Mouse (Mus musculus) gastrocnemius, adult 2 months (tissue): ENCODE data around the gene Rai14. TPM values are rescaled to one million over a fixed set of nuclear protein-coding genes. Genes with fewer than 3 reads are reported as not detected.

Experiments
- DNase-seq: peaks from one replicate; pipeline ENCODE4 v3.0.0; 2022
- H3K27ac ChIP-seq: fragments of 200-600 bp; 2 replicates; pipeline ENCODE4 v1.8.1; 2022; ENCODE audit warnings: mild to moderate bottlenecking
- H3K4me3 ChIP-seq: fragments of 200-600 bp; 2 replicates; pipeline ENCODE4 v1.8.1; 2022; ENCODE audit warnings: mild to moderate bottlenecking, moderate library complexity
- CTCF ChIP-seq: fragments of 200-600 bp; IDR thresholded peaks from 2 replicates; pipeline ENCODE4 v1.8.1; 2022; ENCODE audit warnings: antibody characterized with exemption, mild to moderate bottlenecking, moderate library complexity
- intact Hi-C: fragments of 180-260 bp; cut with DNase I; formaldehyde crosslinking; loops from one replicate; pipeline ENCODE4 v1.15.1; 2025
- total RNA-seq, 2 experiments: library from RNA; stranded (reverse); gene quantifications; 2 replicates each; pipeline ENCODE4 v1.2.3; 2021

Gene Rai14
- total RNA-seq, 2 experiments from 2014 or later, result 3.6 to 4.0 TPM

DNA sequence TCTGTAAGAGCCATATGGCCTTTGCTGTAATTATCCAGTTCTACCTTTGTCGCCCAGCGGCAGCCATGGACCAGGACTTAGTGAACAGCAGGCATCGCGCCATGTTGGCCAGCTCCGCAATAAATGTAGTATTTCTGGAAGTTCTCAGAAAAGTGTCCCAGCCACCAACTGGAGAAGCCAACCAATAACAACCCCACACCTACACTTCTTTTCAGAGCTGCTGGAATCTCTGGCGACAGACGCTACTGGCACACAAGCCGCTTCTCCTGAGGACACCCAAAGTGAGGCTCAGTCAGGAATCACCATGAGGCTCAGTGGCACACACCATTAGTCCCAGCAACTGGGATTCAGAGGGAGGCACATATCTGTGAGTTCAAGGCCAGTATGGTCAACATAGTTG is 82.4 kb downstream of the Rai14 start:
- Histone ChIP-seq H3K4me3 (no peak overlapping the region), H3K27ac (no peak overlapping the region)
- no peak for TF ChIP-seq CTCF
- intact Hi-C loops, result no loop called here
- no peak for DNase-seq

DNA sequence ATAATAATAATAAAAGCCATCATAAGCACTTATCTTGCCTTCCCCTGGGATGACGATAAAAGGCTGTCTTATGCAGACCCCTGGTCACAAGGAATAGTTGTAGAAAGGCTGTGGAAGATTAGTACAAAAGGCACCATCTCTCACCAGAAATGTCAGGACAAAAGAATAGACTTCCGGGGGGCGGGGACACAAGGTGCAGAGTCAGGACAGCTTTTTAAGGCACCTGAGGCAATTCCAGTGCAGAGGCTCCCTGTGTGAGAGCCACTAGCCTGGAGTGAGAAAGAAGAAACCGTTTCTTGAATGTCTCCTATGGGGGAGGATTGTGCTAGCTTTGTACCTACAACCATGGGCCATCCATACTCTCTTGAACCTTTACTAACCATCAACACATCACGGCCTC is 82.9 kb downstream of the Rai14 start:
- no peak for TF ChIP-seq CTCF
- no peak overlapping the region for H3K4me3 ChIP-seq
- no peak overlapping the region for H3K27ac ChIP-seq
- intact Hi-C loops, result no loop called here
- no peak for DNase-seq

DNA sequence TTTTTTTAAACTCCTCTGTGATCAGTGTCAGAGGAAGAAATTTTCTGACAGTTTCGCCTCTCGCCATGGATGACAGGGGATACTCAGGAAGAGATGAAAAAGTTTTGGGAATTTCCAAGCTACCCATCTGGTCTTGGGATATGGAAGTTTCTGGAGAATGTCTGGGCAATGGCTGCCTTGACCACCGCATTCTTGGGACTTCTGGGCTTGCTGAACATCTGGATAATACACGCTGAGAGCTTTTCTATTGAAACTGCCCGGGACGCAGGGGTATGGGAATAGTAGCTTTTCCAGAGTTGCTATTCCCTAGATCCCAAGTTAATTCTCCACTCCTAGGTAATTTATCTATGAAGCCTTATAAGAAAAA is 85.5 kb downstream of the Rai14 start:
- no peak for DNase-seq
- Histone ChIP-seq H3K27ac (peak overlapping the region; percentile 58), H3K4me3 (peak overlapping the region; percentile 11)
- intact Hi-C loops, result no loop called here
- TF ChIP-seq CTCF, result no peak

DNA sequence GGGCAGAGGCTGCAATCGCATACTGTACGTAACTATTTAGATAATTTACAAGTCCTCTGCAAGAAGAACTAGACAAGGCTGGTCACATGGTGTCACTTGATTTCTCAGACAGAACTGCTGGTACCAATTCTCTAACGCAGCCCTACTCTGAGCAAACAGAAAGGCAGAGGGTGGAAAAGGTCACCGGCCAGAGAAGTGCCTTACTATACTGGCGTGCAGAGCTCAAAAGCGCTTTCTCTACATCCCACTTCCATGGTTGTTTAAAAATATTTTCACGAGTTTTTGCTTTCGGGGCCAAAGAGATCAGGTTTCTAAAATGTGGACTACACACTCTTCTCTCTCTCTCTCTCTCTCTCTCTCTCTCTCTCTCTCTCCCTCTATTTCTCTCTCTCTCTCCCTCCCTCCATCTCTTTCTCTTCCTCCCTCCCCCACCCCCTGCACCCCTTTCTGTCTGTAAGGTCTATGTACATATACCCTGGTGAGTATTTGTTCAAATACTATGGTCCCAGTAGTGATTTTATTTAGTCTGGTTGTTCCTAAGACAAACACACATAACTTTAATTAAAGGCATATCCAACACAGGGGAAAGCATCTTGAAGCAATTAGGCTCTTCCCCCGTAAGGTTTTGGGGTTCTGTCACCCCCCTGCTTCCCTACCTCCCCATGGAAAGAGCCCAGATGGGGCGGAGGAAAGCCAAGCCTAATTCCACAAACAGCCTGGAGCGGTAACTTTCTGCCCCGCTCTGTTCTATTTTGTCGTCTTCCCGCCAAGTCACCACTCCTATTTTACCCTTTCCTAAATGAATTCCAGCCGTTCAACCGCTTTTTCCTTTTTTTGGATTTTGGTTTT is 86.1 kb downstream of the Rai14 start:
- DNase-seq, result peak; percentile 60
- intact Hi-C loops, result no loop called here

DNA sequence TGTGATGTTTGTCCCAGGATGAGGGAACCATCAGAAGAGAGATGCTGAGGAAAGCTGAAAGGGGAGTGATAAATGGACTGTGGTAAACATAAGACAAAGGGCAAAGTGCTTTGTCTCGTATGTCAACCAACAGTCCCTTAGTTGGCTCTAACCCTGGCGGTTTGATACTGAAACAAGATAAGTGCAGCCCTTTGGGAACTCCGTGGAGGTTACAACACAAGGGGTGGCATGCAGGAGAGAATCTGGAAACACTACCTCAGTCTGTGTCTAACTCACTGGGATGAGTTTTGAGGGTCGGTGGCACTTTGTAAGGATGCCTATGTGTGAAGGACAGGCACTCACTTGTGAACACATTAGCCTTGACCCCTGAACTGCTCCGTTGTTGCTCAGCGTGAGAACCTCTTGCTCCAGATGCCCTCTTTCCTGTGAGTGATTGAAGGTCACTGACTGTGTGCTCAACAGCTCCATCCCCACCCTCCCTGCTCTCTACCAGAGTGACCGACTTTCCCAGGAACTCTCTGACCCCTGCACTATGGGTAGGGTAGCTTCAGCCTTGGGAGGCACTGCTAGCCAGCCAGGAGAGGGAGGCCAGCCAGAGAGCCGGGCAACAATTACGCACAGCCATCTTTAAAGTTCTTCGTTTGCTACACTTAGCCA is 90.7 kb downstream of the Rai14 start:
- no peak for TF ChIP-seq CTCF
- Histone ChIP-seq H3K4me3 (no peak overlapping the region), H3K27ac (no peak overlapping the region)
- no peak for DNase-seq
- intact Hi-C loops, result no loop called here

More for the DNA sequence above, 86.1 kb downstream of the Rai14 start:
- no peak for TF ChIP-seq CTCF
- H3K27ac ChIP-seq, result peak overlapping the region; percentile 58
- H3K4me3 ChIP-seq, result peak overlapping the region; percentile 11; the same call in 1 of the 2 replicates

DNA sequence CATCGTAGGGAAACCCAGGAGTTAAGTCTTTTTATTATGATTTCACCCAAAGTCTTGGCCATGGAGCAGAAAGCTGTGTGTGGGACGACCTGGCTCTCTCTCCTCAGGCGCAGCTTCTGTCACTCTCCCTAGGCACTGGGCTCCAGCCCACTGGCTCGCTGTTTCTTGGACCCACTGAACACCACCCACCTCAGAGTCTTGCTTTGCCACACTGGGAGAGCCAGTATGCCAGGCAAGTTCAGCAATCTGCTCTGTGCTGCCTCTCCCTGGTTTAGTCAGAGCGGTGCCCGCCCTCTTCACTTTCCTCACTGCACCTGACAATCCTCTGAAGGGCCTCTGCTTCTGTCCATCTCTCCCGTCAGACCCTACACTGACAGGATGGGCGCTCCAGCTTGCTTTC is 93.2 kb downstream of the Rai14 start:
- no peak for DNase-seq
- no peak for TF ChIP-seq CTCF
- peak overlapping the region; percentile 35; the same call in 1 of the 2 replicates for H3K27ac ChIP-seq
- H3K4me3 ChIP-seq, result no peak overlapping the region
- intact Hi-C loops, result no loop called here

DNA sequence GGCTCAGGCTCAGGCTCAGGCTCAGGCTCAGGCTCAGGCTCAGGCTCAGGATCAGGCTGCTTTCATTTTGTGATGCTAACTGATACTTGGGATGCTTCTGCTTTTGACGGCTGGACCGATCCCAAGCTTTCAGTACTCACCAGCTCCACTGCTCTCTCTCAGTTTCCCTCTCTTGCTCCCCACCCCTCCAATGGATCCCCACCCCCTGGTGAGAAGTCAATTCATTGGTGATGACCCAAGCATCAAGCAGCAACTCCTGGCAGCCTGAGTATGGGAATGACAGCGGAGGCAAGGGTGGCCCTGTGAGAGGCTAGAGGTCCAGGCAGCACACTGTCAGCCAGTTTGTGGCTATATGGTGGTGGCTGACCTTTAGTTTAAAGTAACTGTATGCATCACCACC is 94.7 kb downstream of the Rai14 start:
- intact Hi-C loops, result no loop called here
- Histone ChIP-seq H3K4me3 (no peak overlapping the region), H3K27ac (no peak overlapping the region)
- TF ChIP-seq CTCF, result no peak
- no peak for DNase-seq

DNA sequence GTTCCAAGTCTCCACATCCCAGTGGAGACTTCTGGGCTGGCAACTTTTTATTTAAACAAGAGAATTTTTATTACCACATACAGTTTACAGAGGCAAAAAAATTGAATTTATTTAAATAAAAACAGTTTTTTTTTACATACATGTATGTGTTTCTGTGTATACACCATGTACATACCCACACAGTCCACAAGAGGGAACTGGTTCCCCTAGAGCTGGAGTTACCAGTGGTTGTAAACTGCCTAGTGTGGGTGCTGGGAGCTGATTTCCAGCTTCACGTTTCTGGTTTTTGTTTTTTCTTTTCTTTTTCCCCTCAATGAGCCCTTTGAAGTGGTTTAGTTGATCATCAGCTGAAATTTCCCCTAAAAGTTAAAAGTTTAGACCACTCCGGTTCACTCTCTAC is 96.1 kb downstream of the Rai14 start:
- DNase-seq, result no peak
- intact Hi-C loops, result no loop called here
- Histone ChIP-seq H3K4me3 (no peak overlapping the region), H3K27ac (no peak overlapping the region)
- TF ChIP-seq CTCF, result peak; percentile 31

DNA sequence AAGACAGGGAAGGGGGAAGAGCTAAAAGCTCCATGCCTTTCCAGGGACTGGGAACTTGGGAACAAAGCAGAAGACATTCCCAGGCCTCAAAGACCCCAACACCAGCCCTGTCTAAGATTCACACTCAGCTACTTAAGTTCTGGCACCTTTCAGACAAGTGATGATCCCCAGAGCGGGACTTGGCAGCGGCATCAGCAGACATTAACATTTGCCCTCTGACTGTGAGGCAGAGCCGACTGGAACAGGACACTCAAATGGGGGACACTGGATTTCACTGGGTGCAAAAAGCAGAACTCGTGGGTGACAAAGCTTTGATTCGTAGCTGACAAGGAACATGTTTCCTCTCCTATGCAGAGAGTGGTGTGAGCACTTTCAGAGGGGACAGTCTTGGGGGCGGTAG is 98.4 kb downstream of the Rai14 start:
- DNase-seq, result no peak
- Histone ChIP-seq H3K27ac (no peak overlapping the region), H3K4me3 (no peak overlapping the region)
- TF ChIP-seq CTCF, result no peak
- intact Hi-C loops, result no loop called here

DNA sequence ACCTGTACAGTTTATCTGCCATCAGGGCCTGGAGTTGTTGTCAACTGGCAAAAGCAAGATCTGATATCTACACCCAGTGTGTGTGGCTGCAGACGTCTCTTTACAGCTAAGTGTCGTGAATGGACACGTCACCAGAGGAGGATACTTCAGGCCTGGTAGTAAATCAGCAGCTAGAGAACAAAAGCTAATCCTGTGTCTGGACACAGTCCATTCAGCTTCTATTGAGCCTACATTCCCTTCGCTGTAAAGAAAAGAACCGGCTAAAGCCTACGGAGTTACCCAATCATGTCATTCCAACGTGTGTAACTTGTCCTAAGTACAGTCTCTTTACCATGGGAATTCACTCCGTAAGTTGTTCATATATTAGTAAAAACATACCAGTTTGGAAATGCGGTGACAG is 103.4 kb downstream of the Rai14 start:
- Histone ChIP-seq H3K27ac (no peak overlapping the region), H3K4me3 (no peak overlapping the region)
- intact Hi-C loops, result no loop called here
- TF ChIP-seq CTCF, result no peak
- DNase-seq, result no peak

DNA sequence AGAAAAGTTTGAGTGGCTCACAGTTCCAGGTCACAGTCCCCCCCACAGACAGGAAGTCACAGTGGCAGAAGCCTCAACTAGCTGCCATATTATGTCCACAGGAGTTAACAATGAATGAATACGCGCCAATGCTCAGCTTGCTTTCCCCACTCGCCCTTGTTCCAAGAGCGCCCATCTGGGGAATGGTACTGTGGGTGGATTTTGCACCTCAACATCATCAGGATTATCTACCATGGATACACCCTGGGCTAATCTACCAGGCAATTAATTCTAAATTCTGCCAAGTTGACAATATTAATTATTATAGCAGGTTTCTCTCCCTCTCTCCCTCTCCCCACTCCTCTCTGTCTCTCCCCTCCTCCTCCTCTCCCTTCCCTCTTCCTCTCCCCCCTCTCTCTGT is 105.3 kb downstream of the Rai14 start:
- intact Hi-C loops, result no loop called here

DNA sequence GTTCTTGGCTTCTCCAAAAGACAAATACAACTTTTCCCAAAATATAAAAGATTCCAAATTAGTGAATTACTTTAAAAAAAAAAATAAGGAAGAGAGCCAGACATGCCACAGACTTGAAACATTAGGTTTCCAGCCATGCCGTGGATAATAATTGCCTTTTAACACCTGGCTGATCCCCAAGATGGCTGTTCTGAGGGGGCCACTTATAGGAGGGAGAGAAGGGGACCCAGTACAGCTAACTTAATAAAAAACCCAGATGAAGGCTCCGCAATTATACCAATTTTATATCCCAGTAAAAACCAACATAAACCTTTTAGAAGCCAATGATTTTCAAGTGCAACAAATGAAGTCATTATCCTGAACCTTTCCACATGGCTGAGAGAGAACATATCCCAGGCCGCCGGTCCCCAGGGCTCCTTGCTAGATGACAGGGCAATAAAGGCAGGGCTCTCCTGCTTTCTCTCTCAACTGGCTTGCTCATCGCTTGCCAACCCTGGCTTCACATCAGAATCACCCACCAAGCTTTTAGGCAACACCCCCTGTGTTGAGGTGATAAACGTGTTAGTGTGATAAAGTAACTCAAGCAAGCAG is 105.8 kb downstream of the Rai14 start:
- no peak for TF ChIP-seq CTCF
- no peak overlapping the region for H3K4me3 ChIP-seq
- H3K27ac ChIP-seq, result no peak overlapping the region
- intact Hi-C loops, result no loop called here
- DNase-seq, result no peak

More for the DNA sequence above, 105.3 kb downstream of the Rai14 start:
- Histone ChIP-seq H3K27ac (no peak overlapping the region), H3K4me3 (no peak overlapping the region)
- no peak for DNase-seq
- no peak for TF ChIP-seq CTCF

DNA sequence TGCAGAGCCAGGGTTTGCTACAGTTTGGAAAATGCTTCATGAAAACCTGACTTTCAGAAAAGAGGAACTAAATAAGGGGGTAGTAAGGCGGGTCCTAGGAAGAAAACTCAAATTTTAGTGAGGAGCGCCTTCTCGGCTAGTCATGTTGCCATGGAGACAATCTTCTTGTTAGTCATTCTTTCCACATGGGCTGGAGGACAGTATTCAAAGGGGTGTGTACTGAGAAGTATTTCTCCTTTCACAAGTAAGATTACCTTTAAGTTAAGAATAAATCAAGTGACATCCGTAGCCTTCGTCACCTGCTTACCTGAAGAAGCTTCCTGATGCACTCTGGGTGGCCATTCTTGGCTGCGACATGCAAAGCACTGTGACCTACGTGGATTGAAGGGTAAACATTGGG is 115.0 kb downstream of the Rai14 start:
- TF ChIP-seq CTCF, result no peak
- Histone ChIP-seq H3K27ac (no peak overlapping the region), H3K4me3 (no peak overlapping the region)
- intact Hi-C loops, result no loop called here
- no peak for DNase-seq
